Mouse (Mus musculus) adipocyte (in vitro differentiated cells): ENCODE data around the gene Tarsl2.

ENCODE experiments used
- DNase-seq: peaks from one replicate; pipeline ENCODE4 v3.0.0-alpha.2; 2016; ENCODE audit warnings: low spot score

Gene Tarsl2

DNA sequence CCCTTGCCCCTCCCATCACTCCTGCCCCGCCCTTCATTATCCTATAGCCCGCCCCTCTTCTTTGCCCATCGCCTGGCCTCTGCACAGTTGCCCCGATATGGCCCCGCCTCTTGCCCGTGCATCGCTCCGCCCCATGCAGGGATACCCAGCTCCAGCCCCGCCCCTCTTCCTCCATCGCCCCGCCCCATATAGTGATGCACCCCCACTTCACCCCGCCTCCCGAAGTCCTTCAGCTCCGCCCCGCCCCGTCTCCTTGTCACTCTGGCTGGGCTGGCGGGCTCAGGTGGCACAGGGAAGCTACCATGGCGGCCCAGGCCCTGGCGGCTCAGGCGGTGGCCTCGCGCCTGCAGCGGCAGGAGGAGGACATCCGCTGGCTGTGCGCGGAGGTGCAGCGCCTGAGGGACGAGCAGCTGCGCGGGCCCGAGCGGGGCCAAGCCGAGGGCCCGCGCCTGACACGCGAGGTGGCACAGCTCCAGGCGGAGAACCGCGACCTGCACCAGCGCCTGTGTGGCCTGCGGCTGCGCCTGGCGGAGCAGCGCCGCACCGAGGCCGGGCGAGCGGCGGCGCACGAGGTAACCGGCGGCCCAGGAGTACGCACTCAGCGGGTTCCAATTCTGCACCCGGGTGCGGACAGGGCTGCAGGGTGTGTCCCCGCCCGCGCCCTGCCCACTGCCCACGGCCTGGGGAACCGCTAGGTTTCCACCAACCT, at the start of gene Tarsl2:
Gene Tarsl2 (plus strand): TSS at position 256 of the 709 bp plus-strand sequence.
- DNase-seq: peak; percentile 87

DNA sequence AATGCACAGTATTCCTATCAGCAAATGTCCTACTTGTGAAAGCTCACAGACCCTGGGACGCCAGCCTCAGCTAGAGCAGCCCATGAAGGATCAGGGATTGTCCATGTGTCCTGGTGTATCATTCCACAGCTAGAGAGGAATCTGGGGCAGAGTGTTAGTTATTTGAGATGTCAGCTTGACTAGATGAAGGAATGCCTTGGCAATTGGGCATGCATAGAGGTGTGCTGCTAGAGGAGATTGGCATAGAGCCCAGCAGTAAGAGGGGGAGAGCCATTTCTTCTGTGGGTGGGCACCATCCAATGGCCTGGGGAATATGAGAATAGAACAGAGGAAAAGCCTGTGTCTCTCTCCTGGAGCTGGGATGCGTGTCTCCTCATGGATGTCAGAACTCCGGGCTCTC, 38.6 kb upstream of the Tarsl2 start:
- DNase-seq: no peak

DNA sequence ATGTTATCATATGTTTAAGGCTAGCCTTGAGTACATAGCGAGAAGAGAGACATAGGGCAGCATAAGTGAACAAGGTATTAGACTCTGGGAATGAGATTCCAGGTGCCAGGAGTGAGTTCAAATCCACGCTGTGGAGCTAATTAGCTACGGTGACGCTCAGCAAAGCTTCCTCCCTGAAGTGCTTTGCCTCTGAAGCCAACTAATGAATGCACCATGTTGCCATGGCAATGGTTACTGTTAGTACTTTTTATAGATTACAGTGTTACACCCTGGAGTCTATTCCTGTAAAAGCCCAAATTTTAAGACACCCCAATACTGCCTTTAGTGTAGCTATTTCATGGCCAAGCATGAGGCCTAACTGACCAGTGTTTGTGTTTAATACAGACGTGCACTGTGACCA, 37.7 kb upstream of the Tarsl2 start:
- DNase-seq: no peak

DNA sequence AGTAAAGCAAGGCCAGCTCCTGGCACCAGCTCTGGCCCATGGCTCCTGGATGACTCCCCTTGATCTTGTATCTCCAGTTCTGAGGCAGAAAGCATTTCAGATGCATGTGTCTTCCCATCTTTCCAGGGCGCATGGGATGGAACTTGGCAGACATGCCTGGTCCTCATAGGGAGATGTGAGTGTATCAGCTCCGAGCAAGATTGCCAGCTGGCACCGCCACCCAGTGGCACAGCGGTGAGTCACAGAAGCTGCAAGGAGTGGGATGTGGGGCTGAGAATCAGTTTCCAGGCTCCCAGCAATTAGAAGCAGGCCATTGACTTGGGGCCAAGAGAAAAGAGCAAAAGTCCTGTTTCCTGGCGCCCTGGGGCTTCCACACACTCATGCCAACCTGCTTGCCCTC, 34.5 kb upstream of the Tarsl2 start:
- DNase-seq: peak; percentile 25

DNA sequence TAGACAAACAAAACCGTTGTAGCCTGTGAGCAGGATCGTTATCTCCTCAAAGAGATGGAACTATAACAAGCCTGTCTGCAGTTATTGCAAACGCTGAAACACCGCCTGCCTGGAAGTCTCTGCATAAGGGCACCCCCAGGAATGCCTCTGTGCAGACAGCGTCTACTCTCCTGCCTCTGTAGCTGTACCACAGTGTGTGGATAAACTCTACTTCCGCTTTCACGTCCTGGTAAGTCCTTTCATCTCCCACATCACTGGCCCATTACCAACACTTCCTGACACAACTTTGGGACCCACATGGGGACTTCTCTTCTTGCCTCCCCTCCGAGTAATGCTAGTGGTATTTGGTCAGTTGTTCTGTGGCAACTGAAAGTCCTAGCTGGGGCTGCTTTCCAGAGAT, 34.0 kb upstream of the Tarsl2 start:
- no peak for DNase-seq

DNA sequence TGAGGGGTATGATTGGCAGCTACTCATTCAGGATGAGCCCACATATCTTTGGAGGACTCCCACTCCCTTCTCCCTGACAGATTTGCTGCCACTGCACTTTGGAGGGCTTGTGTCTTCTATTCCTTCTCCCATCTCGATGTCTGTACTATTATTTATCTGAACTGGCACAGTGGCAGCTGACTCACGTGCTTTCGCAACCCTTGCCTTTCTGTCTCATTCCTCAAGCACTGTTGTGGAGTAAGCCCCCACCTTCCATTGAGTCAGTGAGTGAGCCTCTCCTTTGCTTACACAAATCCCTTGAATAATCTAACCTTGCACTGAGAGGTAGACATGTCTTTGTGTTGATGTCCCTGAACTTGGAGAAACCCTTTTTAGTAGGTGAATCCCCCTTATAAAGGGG, 33.4 kb upstream of the Tarsl2 start:
- DNase-seq: peak; percentile 9

DNA sequence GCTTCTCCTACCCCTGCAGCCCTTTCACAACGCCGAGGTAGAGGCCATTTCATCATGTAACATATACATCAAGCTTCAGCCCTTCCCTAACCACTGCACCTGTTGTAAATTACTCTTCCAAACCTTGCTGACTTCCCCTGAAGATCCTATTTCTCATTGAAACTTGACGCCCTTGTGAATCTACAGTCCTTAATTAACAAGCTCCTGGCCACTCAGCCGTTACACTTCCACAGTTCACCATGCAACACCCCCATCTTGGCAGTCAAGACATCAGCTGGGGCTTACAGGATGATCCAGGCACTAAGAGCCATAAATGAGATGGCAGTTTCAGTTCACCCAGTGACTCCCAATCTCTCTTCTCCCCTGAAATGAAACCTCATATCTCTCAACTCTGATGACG, 31.0 kb upstream of the Tarsl2 start:
- no peak for DNase-seq

DNA sequence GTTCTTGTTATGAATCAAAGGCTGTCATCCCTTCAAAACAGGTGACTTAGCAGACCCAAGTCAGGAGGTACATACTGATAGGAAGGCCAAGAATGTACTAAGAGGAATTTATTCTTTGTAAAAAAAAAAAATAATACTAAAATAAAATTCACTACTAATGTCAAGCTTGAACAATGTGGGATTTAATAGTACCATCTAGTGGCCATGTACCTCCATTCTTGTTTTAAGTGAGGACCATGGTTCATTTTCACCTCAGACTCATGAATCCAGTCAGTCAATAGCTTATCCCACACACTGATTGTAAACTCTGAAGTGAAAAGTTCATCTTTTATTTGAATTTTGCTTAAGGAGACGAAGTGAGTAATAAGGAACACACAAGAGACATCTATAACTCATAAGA, 25.9 kb upstream of the Tarsl2 start:
- no peak for DNase-seq

DNA sequence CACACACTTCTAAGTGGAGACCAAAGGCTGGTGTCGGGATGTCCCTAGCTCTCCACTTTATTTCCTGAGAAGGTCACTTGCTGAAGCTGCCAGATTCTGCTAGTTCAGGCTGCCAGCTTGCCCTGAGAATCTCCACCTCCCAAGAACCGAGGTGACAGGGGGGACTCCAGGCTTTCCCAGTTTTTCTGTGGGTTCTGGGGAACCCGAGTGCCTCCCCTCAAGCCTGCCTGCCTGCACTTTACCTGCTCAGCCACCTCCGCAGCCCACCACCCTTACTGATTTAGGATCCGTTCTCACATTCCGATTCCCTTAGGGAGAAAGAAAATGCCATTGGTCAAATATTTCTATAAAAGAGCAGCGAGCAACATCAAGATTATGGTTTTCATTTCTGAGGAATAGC, 24.0 kb upstream of the Tarsl2 start:
- DNase-seq: no peak

DNA sequence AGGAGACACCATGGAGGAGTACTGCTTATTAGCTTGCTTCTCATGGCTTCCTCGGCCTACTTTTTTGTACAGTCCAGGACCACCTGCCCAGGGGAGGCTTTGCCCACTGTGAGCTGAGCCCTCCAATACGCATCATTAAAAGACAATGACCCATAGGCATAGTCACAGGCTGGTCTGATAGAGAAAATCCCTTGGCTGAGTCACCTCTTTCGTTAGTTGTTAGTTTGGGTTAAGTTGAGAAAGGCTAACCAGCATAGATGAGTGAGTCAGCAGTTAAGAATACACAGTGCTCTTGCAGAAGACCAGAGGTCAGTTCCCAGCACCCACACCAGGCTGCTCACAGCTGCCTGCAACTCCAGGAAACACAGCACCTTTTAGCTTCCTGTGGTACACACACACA, 21.4 kb upstream of the Tarsl2 start:
- DNase-seq: no peak

DNA sequence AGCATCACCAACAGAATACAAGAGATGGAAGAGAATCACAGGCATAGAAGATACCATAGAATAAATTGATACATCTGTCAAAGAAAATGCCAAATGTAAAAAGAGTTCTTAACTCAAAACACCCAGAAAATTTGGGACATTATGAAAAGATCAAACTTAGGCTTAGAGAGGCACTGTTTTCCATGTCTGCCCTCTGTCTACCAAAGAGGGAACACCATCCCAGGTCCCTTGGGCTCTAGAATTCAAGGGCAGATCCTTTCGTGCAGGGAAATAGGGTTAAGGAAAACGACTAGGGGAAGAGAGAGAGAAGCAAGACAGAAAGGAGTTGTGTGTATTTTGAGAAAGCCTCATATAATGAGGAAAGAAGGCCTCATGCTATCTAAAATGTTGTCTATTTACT, 19.2 kb upstream of the Tarsl2 start:
- peak; percentile 5 for DNase-seq

DNA sequence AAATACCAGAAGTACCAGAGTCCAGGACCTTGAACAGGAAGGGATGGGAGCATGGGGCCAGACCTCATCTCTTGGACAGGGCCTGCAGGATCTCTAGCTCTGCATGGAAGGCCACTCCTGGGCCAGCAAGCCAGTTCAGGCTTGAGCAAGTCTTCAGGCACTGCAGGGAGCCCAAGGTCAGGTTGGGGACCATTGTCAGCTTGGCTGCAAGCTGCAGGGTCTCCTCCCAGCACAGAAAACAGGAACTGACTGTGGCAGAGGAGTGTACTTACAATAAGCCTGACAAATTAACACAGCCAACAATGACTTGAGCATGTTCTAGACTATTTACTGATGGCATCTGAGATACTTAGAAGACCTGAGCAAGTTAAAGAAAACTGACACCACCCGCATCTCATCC, 14.9 kb upstream of the Tarsl2 start:
- DNase-seq: no peak

DNA sequence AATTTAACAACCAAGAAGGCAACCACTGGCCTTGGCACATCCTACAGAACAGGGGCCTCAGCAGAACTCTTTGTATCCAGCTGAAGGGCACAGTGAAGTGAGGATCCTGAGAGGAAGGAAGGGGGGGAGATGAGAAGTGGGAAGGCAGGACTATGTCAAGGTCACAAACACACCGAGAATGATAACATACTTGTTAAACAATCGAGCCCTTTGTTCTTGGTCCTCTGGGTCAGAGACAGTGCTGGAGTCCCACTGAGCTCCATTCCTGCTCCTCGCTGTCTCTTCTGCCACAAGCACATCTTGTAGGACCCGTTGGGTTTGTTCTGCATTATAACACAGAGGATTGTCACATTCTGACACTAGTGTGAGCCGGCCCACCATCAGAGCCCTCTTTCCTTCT, 14.0 kb upstream of the Tarsl2 start:
- no peak for DNase-seq

DNA sequence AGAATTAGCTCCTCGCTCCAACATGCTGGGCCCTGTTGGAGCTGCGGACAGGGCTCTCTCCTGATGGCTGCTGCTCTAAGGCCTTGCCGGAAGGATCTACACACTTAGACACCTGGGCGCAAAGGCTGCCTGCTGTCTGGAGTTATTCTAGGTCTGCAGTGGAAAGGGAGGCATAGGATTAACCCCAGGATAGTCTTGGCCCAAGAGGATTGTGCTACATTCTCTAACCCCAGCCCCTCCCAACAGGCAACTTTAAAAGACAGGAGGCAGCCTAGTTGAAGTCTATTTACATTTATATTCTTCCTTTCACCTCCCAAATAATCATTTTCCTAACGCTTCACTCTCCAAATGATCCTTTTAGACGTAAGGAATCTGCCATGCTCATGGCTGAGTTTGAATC, 8.9 kb upstream of the Tarsl2 start:
- no peak for DNase-seq

DNA sequence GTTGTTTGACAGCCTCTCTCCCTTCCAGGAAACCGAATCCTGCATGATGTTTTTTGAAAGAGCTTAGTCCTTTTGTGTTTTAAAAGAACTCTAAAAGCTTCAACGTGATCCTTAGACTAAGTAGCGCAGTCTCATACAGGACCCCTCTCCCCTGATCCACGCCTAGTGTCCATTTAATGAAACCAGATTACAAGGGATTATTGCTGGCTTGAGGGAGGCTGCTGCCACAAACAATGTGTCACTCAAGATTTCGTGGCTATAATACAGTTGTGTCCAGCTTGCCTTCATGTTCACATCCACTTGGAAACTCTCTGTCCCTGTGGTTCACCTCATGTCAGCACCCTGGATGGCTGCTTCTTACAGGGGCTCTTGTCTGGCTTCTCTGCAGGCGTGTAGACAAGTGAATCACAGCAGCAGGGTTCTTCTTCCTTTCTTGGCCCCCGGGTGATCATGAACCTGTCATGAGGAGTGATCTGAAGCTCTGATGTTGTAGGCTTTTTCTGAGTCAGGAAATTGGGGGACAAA, 8.3 kb upstream of the Tarsl2 start:
- no peak for DNase-seq

DNA sequence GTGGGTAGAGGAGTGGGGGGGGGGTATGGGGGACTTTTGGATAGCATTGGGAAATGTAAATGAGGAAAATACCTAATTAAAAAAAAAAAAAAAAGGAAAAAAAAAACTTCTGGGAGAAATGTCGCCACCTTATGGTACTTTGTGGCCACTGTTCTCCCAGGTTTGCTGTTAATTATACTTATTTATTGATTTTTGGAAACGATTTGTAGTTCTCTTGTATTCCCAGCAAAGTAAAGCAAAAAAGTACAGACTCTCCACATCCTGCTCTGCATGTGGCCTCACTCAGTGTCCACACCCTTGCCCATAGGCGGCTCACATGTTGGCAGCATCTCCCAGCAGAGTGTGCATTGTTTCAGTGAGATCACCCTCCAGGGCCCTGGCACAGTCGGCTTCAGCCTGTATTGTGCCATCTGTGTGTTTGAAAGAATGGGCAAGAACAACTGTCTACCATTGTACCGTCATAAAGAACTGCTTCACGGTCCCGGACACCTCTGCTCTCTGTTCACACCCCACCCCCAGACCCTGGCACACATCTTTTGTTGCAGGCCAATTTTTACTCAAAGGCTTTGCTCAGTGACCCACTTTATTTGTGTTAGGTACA, 6.4 kb upstream of the Tarsl2 start:
- DNase-seq: no peak

DNA sequence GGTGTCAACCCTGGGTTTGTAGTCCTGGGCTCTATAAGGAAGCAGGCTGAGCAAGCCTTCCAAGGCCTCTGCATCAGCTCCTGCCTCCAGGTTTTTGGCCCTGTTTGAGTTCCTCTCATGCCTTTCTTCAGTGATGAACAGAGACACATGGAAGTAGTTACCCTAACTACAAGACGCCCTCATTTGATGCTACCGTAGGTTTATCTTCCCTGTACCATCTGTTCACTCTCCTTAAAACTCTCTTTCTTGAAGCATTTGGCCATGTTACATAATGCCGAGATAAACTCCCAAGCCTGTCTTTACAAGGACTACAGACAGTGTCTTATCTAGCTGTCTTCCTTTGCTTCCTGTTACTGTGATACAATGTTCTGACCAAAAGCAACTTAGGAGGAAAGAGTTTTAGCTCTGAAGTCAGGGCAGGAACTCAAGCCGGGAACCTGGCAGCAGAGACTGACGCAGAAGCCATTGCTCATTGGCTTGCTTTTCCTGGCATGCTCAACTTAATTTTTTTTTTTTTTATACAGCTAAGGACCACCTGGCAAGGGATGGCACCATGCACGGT, 4.8 kb upstream of the Tarsl2 start:
- no peak for DNase-seq

DNA sequence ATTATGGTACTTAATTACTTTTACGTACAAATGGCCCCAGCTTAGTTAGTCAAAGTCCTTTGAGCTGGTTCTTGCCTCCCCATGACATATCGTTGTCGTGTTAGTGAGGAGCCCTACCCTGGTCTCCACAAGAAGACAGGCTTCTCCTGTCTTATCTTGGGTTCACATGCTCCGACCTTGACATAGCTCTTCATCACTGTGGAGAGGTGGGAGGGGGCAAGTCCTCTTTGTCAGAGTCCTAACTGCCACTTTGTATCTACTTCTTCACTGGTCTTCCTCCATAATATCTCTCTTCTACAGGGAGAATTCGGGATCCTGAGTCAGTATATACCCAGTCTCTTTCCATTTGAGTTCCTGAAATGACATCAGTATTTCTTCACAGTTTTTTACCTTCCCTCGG, 4.0 kb upstream of the Tarsl2 start:
- no peak for DNase-seq

DNA sequence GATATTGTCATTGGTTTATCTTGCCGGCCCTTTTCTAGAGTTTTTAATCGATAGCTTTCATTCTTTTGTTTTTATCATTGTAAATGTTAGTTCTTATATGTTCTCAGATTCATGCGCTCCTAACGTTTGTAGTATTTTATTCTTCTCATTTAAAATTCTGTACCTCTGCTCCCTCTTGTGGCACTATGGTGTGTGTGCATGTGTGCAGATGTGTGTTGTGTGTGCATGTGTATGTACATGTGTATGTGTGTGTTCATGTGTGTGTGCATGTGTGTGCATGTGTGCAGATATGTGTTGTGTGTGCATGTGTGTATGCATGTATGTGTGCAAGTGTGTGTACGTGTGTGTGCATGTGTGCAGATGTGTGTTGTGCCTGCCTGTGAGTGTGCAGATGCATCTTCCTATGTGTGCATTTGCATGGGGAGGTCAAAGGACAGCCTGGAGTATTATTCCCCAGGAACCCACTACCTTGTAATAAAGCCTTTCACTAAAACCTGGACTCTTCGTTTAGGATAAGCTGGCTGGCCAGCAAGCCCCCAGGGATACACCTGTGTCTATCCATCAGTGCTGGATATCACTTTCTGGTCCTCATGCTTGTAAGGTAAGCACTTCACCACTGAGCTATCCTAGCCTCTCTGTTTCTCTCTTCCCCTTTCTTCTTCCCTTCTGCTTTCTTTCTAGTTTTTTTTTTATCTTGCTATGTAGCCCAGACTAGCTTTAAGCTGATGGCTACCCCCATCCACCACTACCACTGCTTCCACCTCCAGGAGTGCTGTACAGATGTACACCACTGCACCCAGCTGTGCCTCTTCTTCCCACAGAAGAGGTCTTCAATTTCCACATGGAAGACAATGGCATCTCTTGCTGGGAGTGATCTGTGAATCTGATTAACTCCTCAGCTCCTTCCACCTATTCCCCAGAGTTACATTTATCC, 2.1 kb upstream of the Tarsl2 start:
- DNase-seq: no peak

DNA sequence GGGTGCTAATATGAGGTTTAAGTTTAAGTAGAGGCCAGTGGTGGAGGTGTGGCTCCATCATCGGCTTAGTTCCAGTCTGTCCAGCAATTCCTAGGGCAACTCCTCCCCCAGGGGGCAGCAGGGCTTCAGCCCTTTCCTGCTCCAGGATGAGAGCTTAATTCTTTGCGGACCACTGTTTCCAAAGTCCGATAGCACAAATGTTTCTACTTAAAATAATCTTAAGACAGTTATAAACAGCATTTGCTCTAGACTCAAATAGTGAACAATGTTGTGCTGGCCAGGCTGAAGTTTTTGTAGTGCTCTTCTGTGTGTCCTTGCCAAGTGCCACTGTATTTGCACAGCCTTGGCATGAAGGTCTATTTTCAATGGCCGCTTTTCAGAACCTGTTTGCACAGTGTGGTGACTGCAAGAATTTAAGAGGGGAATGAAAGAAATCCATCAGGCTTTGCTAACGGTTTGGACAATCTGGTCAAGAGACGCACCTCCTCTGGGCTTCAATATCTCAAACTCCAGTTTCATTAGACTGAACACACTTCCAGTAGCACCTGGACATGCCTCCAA, 757 bp upstream of the Tarsl2 start:
- DNase-seq: peak; percentile 16

DNA sequence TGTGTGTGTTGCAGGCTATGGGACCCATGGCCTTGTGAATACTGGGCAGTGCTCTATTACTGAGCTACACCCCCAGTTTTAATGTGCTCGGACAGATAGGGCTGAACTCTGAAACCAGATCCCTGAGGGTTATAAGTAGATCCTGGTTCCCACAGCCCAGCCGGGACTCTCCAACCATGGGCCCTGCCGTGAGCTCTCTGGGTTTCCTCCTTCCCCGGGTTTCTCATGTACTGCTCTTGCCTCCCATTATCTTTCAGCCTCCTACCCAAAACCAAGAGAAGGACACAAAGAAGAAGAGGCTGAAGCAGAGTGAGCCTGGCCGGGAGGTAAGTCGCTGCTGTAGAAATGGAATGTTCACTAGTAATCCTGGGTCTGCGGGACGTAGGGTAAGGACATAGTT, 1.3 kb downstream of the Tarsl2 start:
- no peak for DNase-seq

DNA sequence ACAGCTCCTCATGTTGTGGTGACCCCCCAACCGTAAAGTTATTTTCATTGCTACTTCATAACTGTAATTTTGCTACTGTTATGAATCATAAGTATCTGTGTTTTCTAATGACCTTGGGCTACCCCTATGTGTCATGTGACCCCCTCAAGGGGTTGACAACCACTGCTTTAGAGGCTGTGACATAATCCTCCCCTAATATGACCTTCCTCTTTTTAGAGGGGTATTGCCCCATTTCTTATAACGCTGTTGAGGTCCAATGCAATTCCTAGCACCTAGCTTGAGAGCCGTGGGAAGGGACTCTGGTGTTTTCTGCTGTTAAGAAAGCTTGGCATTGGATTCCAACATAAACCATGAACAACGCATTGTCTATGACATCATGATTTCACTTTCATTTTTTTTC, 6.0 kb downstream of the Tarsl2 start:
- no peak for DNase-seq
